Mouse (Mus musculus): ENCODE measurements around the gene Cdh24. TPM values are rescaled to one million over a fixed set of nuclear protein-coding genes. Genes with fewer than 3 reads are reported as not detected.

The Cdh24 gene
- polyA plus RNA-seq, 1 experiment from 2014 or later: 10.3 TPM

GRCm38 (mm10) chr14:54583681-54584338, 57.4 kb downstream of the Cdh24 start:
- no peak overlapping the region for H3K4me2 ChIP-seq (ENCODE audit: low read length)
- ATAC-seq: no peak
- H3K4me3 ChIP-seq (ENCODE audit: low read length): no peak overlapping the region
- no peak overlapping the region for H3K27ac ChIP-seq (ENCODE audit: low read depth, low read length)
- H3K9me3 ChIP-seq (ENCODE audit: control insufficient read depth, low read length): no peaks in the 10 kb centered on the region
- H3K27me3 ChIP-seq (replicated peaks; ENCODE audit: control insufficient read depth, insufficient read depth, low read length): no peaks in the 10 kb centered on the region
- no peak overlapping the region for H3K9ac ChIP-seq (ENCODE audit: low read depth, low read length)
- peaks cover 7% of the 10 kb centered on the region for H3K36me3 ChIP-seq (ENCODE audit: control insufficient read depth, insufficient read depth, low read length)
- no peaks in the 10 kb centered on the region for H3K4me1 ChIP-seq (ENCODE audit: control insufficient read depth, insufficient read depth, low read depth, low read length)
- WGBS: 47% methylated on average over 7 of the region's 7 CpGs

DNA sequence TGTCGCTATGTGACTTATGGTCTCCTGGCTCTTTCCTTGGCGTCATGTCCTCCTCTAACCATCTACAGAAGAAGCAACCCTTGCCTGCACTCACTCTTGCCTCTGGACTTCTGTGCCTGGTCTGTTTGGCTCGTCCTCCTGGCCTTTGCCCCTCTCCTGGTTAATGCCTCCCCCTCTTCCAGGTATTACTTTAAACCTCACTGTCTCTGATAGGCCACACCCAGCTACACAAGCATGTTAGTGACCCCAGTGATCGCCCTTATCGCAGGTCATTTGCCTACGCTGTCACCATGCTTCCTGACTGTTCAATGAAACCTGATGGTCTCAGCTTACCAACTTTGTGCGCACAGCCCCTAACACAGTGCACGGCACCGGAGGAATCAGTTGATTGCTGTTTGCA, 58.6 kb downstream of the Cdh24 start:
- Histone ChIP-seq H3K4me1 (ENCODE audit: control insufficient read depth, insufficient read depth, low read depth, low read length) (peaks cover 7% of the 10 kb centered on the region), H3K36me3 (ENCODE audit: control insufficient read depth, insufficient read depth, low read length) (peaks cover 7% of the 10 kb centered on the region), H3K4me2 (ENCODE audit: low read length) (no peak overlapping the region), H3K4me3 (ENCODE audit: low read length) (no peak overlapping the region), H3K27me3 (replicated peaks; ENCODE audit: control insufficient read depth, insufficient read depth, low read length) (no peaks in the 10 kb centered on the region), H3K27ac (ENCODE audit: low read depth, low read length) (no peak overlapping the region), H3K9ac (ENCODE audit: low read depth, low read length) (no peak overlapping the region), H3K9me3 (ENCODE audit: control insufficient read depth, low read length) (no peaks in the 10 kb centered on the region)
- ATAC-seq: no peak
- 95% methylated on average over 9 of the region's 9 CpGs for WGBS

MicroRNA genes within 50 kb of the gene (microRNA counts, 519-probe panel; counts per million panel counts)
- microRNA mmu-miR-686: not detected

Small RNA genes lying within 50 kb of the gene (microRNA-seq; reads per million reads assigned to microRNA genes)
- gene Mir686 (not detected), gene Mir6948 (1.7 reads per million)

Other genes starting within 250 kb of the Cdh24 start
- 4.9 and 5.9 TPM in 2 replicates for gene Slc7a7, start 223.6 kb downstream of the Cdh24 start, polyA plus RNA-seq (2015; fragmentation: Nextera tagmentation; extraction: Ambion mirVana)
- gene Mrpl52, start 214.5 kb downstream of the Cdh24 start, polyA plus RNA-seq (2015; fragmentation: Nextera tagmentation; extraction: Ambion mirVana): 218 and 228 TPM in 2 replicates
- gene Mmp14, start 209.8 kb downstream of the Cdh24 start, polyA plus RNA-seq (2015; fragmentation: Nextera tagmentation; extraction: Ambion mirVana): 45.1 and 56.1 TPM in 2 replicates
- 31.4 and 35.6 TPM in 2 replicates for gene Lrp10, start 177.2 kb downstream of the Cdh24 start, polyA plus RNA-seq (2015; fragmentation: Nextera tagmentation; extraction: Ambion mirVana)
- gene Rem2, start 165.3 kb downstream of the Cdh24 start, polyA plus RNA-seq (2015; fragmentation: Nextera tagmentation; extraction: Ambion mirVana): 38.5 and 39.5 TPM in 2 replicates
- gene Prmt5, start 123.8 kb downstream of the Cdh24 start, polyA plus RNA-seq (2015; fragmentation: Nextera tagmentation; extraction: Ambion mirVana): 93.2 and 103 TPM in 2 replicates
- 19.4 and 20.7 TPM in 2 replicates for gene Haus4, start 86.7 kb downstream of the Cdh24 start, polyA plus RNA-seq (2015; fragmentation: Nextera tagmentation; extraction: Ambion mirVana)
- 4.7 and 6.0 TPM in 2 replicates for gene Ajuba, start 63.8 kb downstream of the Cdh24 start, polyA plus RNA-seq (2015; fragmentation: Nextera tagmentation; extraction: Ambion mirVana)
- 5.4 and 5.5 TPM in 2 replicates for gene 4931414P19Rik, start 35.4 kb downstream of the Cdh24 start, polyA plus RNA-seq (2015; fragmentation: Nextera tagmentation; extraction: Ambion mirVana)
- gene Psmb5, start 23.3 kb downstream of the Cdh24 start, polyA plus RNA-seq (2015; fragmentation: Nextera tagmentation; extraction: Ambion mirVana): 445 and 467 TPM in 2 replicates
- 0.16 and 0.37 TPM in 2 replicates for gene Psmb11, start 19.9 kb downstream of the Cdh24 start, polyA plus RNA-seq (2015; fragmentation: Nextera tagmentation; extraction: Ambion mirVana)
- gene Gm17606, start 412 bp downstream of the Cdh24 start, polyA plus RNA-seq (2015; fragmentation: Nextera tagmentation; extraction: Ambion mirVana): not detected in 2 replicates
- 68.2 and 69.1 TPM in 2 replicates for gene 1700123O20Rik, start 44.9 kb upstream of the Cdh24 start, polyA plus RNA-seq (2015; fragmentation: Nextera tagmentation; extraction: Ambion mirVana)
- gene Acin1, start 45.6 kb upstream of the Cdh24 start, polyA plus RNA-seq (2015; fragmentation: Nextera tagmentation; extraction: Ambion mirVana): 89.5 and 98.2 TPM in 2 replicates
- gene Gm29776, start 57.5 kb upstream of the Cdh24 start, polyA plus RNA-seq (2015; fragmentation: Nextera tagmentation; extraction: Ambion mirVana): 0.28 and 0.34 TPM in 2 replicates
- gene Cebpe, start 70.8 kb upstream of the Cdh24 start, polyA plus RNA-seq (2015; fragmentation: Nextera tagmentation; extraction: Ambion mirVana): not detected in 2 replicates
- 8.6 and 11.2 TPM in 2 replicates for gene Slc7a8, start 140.6 kb upstream of the Cdh24 start, polyA plus RNA-seq (2015; fragmentation: Nextera tagmentation; extraction: Ambion mirVana)
- gene Rnf212b, start 172.8 kb upstream of the Cdh24 start, polyA plus RNA-seq (2015; fragmentation: Nextera tagmentation; extraction: Ambion mirVana): 0.20 TPM in 1 of 2 replicates, not detected in the other
- 11.2 and 12.9 TPM in 2 replicates for gene Homez, start 229.6 kb upstream of the Cdh24 start, polyA plus RNA-seq (2015; fragmentation: Nextera tagmentation; extraction: Ambion mirVana)
- 4.1 and 5.3 TPM in 2 replicates for gene Ppp1r3e, start 236.2 kb upstream of the Cdh24 start, polyA plus RNA-seq (2015; fragmentation: Nextera tagmentation; extraction: Ambion mirVana)
- 4.8 and 5.9 TPM in 2 replicates for gene Bcl2l2, start 242.0 kb upstream of the Cdh24 start, polyA plus RNA-seq (2015; fragmentation: Nextera tagmentation; extraction: Ambion mirVana)
- gene Gm20521, start 242.1 kb upstream of the Cdh24 start, polyA plus RNA-seq (2015; fragmentation: Nextera tagmentation; extraction: Ambion mirVana): 0.14 TPM in 1 of 2 replicates, not detected in the other

Data from hindbrain, embryonic 16.5 days (tissue).